Comparison of ENCODE assay signal across 29 mouse cellular contexts in genomic region chr11:90112174-90112573, GRCm38 (mm10).
"Had no signal": no experiment of that assay in that cellular context is flagged by ENCODE, and none has a peak within 500 bp of the region (broad histone marks: within the 10 kb centered on the region; RNA-seq: fewer than 3 reads in every experiment).

No protein-coding gene starts in this region.

- H3K36me3 ChIP-seq: heart, embryonic 13.5 days; heart, embryonic 15.5 days; hindbrain, embryonic 10.5 days; hindbrain, embryonic 12.5 days; intestine, embryonic 15.5 days; limb, embryonic 10.5 days; limb, embryonic 12.5 days; liver, embryonic 13.5 days; liver, embryonic 15.5 days had no signal

- H3K4me2 ChIP-seq: heart, embryonic 11.5 days; heart, embryonic 13.5 days; heart, embryonic 15.5 days; hindbrain, embryonic 12.5 days; hindbrain, embryonic 14.5 days; intestine, embryonic 15.5 days; limb, embryonic 12.5 days; liver, embryonic 11.5 days; liver, embryonic 13.5 days; liver, embryonic 15.5 days had no signal

- H3K9ac ChIP-seq: heart, embryonic 13.5 days; heart, embryonic 15.5 days; hindbrain, embryonic 12.5 days; hindbrain, embryonic 14.5 days; intestine, embryonic 15.5 days; limb, embryonic 12.5 days; liver, embryonic 13.5 days; liver, embryonic 15.5 days; liver, postnatal 0 days had no signal

- H3K4me1 ChIP-seq: intestine, embryonic 15.5 days; liver, embryonic 13.5 days; liver, embryonic 15.5 days had no signal

- DNase-seq: gastrocnemius, adult 2 months; gastrocnemius, postnatal 10 days; gastrocnemius, postnatal 25 days; heart, adult 2 months; heart, postnatal 4 days; kidney, adult 18-20 months; kidney, adult 8-10 months; kidney, postnatal 10 days; kidney, postnatal 25 days; kidney, postnatal 4 days; liver; liver, embryonic 13.5 days; liver, postnatal 0 days had no signal

- H3K27ac ChIP-seq: gastrocnemius, adult 2 months; heart, adult 2 months; heart, embryonic 13.5 days; heart, embryonic 15.5 days; hindbrain, embryonic 10.5 days; hindbrain, embryonic 12.5 days; hindbrain, embryonic 14.5 days; intestine, embryonic 15.5 days; layer of hippocampus, adult 2 months; left cerebral cortex, adult 2 months; limb, embryonic 10.5 days; limb, embryonic 12.5 days; liver, embryonic 13.5 days; liver, embryonic 15.5 days had no signal

- H3K4me3 ChIP-seq: gastrocnemius, adult 2 months; heart, adult 2 months; heart, embryonic 13.5 days; heart, embryonic 15.5 days; hindbrain, embryonic 10.5 days; hindbrain, embryonic 12.5 days; intestine, embryonic 15.5 days; layer of hippocampus, adult 2 months; left cerebral cortex, adult 2 months; limb, embryonic 10.5 days; limb, embryonic 12.5 days; liver, embryonic 13.5 days; liver, embryonic 15.5 days had no signal

- H3K27me3 ChIP-seq: heart, embryonic 13.5 days; heart, embryonic 15.5 days; hindbrain, embryonic 12.5 days; intestine, embryonic 15.5 days; limb, embryonic 12.5 days; liver, embryonic 13.5 days; liver, embryonic 15.5 days had no signal

- H3K9me3 ChIP-seq: heart, embryonic 13.5 days; heart, embryonic 15.5 days; hindbrain, embryonic 10.5 days; hindbrain, embryonic 12.5 days; intestine, embryonic 15.5 days; limb, embryonic 10.5 days; limb, embryonic 12.5 days; liver, embryonic 13.5 days; liver, embryonic 15.5 days had no signal

- ATAC-seq: hindbrain, embryonic 16.5 days; inflammation-experienced regulatory T-cells, adult 6 months; intestine, embryonic 15.5 days; intestine, postnatal 0 days; liver, postnatal 0 days had no signal
